Mouse (Mus musculus) ovary, postnatal 10 days (tissue): ENCODE data around the gene Atp10a.
"Not testable (repeated sequence)": the region's sequence is repeated elsewhere in the genome, so short reads cannot be mapped to it uniquely, and the experiment has no call there.

Experiments used
- DNase-seq: peaks from one replicate; pipeline ENCODE4 v3.0.0; 2022; ENCODE audit warnings: low spot score

Atp10a gene

DNA sequence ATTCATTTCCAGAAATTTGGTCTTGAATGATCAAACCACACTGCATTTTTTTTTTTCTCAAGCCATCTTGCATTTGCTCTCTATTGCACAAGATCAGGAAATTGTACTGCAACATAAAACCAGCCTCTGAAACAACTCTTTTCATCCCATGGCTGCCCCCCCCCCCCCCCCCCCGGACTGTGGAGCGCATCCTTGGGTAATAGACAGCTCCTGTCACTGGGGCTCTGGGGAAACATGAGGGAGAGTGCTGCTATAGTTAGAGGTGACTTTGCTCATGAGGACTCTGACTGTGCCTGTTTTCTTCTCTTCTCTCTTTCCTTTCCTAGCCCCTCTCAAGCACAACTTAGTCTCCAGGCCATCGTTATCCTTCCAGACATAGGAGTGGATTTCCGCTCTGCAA lies 131.6 kb downstream of the Atp10a start:
- DNase-seq: no peak

DNA sequence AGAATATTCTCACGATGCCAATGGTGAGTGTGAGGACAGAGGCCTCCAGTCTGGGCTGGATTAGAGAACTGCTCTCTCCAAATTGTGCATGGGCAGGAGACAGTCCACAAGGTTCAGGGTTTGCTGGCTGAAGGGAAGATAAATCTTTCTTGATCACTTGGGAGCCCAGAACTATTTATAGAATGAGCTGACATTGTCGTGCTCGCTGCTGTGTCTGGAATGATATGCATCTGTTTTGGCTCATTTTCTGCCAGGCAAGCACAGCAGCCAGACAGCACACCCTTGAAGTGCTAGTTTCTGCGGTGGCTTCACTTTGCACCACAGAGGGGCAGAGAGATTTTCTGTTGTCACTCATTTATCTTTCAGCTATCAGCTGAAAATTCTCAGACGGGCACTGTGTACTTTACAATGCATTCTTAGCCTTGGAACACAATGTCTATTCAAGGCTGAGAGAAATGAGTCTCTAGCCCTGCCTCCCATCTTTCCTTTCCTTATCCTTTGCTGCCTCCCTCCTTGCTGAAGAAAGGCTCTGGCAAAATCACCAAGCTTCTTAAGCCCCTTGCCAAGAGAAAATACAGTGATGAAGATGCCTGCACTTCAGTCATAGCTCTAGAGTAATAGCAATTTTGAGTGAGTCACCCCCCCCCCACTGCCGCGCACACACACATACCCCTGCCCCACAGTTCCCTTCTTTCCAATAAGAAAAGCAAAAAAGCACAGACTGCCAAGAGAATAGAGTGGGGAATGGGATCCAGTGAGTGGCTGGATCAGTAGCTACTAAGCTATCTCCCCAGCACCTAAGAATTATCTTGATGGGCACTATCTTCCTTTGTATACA lies 132.7 kb downstream of the Atp10a start:
- no peak for DNase-seq

DNA sequence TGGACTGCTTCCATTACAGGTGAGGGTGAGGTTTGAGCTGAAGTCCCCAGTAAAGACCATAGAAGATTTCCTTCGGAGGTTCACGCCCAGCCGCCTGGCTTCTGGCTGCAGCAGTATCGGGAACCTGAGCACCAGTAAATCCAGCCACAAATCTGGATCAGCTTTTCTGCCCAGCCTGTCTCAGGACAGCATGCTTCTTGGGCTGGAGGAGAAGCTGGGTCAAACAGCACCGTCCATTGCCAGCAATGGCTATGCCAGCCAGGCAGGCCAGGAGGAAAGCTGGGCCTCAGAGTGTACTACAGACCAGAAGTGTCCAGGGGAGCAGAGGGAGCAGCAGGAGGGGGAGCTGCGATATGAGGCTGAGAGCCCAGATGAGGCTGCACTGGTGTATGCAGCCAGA lies 141.3 kb downstream of the Atp10a start:
- DNase-seq: no peak

DNA sequence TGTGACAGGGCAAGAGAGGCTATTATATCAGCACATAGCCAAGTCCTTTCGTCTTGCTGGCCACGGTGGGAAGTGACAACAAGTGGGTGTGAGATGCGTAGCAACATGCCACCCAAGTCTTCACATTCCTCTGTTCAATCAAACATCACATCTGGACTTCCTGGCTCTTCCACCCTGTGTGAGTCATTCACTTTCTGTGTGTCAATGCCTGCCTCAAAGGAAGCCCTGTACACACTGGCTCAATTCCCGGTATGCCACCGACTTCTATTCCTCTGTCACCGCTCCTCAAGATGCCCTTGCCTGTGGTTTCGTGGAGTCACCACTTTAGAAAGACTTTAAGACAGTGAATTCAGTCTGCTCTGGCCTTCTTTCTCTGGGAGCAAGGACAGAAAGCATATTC lies 144.9 kb downstream of the Atp10a start:
- DNase-seq: no peak

DNA sequence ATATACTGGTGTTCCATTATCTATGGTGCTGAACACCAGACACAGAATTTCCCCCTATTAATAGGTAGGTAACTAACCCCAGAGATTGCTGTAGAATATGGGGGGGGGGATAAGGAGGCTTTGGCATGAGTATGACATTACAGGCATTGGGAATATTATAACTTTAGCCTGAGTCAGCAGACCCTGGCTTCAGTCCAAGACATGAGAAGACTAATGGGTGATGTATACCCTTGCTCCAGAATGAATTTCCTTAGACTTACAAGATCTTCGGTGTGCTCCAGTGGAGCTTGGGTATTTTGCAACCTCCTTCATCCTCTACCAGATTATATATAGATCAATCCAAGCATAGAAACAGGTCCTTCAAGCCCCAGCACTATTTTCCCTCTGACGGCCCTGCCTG lies 145.8 kb downstream of the Atp10a start:
- DNase-seq: no peak

- no peak for DNase-seq
Measured at GRCm38 (mm10) chr7:58822147-58822681, 166.2 kb downstream of the Atp10a start.

DNA sequence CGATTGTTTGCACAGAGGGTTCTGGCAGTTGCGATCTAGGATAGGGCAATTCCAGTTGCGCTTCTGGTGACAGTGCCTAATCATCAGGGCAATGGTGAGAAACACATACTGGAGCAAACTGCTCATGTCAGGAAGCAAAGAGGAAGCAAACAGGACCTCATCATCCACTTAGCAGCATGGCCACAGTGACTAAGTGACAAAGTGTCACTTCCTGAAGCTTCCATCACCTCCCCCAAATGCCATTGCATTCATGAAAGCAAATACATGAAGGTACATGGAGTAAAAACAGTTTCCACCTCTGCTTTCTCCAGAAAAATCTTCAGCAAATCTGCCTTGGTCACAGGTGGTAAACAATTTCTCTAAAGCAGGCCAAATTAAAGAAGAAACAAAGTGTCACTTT lies 168.7 kb downstream of the Atp10a start:
- DNase-seq: no peak

GRCm38 (mm10) chr7:58829111-58829510 lies 173.1 kb downstream of the Atp10a start:
- no peak for DNase-seq

DNA sequence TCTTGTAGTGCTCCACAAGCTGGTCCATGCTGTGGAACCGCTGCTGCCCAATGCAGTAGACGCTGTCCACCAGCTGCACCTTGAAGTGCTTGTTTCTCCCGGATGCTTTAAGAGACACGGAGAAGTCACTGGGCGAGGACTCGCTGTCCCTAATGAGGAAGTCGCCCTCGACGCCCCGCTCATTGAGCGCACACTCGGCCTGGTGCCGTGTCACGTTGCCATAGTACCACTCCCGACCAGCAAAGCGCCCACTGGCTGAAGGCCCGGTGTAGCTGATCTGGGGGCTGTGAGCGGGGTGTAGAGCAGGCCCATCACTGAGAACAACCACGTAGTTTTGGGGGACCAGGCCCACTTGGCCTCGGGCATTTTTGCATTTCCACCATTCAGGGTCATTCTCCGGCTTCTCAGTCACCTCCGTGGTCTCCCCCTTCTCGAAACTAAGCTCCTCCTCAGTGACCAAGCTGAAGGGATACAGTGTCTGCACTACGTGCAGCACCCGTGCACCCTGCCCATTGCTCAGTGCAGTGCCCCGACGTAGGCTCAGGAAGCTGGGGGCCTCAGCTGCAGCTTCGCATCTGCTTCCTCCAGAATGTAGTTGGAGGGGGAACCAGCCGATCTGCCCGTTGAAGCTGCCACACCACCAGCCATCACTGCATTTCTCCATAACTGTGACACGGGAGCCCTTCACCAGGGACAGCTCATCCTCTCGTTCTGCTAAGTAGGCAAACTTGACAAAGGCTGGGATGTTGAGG lies 181.1 kb downstream of the Atp10a start:
- not testable (repeated sequence) for DNase-seq

DNA sequence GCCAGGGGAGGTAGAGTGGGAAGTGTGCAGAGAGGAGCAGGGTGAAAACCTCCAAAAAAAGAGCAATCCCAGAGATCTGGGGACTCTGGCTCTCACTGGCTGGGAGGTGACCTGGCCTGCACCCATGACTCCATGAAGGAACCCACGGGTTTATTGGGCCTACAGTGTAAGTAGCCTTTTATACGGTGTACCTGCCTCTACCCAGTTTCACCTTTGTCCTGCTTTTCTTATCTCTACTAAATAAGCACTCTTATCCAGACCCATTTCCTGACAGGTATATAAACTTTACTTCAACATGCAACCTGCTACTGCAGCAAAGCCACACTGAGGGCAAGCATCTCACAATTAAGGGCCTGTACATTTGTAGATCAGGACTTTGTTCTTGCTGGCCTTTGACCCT lies 184.4 kb downstream of the Atp10a start:
- no peak for DNase-seq

- no peak for DNase-seq
Measured at GRCm38 (mm10) chr7:58841066-58841465, 185.1 kb downstream of the Atp10a start.

DNA sequence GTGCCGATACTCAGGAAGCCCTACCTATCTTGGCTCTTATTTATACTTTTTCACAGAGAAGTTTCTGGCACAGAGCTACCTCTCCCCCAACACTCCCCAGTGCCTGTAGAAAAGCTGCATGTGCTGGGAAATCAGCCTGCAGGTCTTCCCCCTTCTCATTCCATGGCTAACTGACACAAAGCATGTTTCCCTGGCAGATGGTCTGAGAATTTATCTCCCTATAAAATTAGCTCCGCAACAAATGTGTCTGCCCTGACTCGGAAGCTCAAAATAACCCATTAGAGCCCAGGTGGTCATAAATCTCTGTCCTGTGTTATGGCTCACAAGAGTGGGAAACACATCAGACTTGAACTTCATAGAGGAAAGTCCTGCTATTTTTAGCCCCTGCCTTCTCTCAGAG lies 186.9 kb downstream of the Atp10a start:
- no peak for DNase-seq

DNA sequence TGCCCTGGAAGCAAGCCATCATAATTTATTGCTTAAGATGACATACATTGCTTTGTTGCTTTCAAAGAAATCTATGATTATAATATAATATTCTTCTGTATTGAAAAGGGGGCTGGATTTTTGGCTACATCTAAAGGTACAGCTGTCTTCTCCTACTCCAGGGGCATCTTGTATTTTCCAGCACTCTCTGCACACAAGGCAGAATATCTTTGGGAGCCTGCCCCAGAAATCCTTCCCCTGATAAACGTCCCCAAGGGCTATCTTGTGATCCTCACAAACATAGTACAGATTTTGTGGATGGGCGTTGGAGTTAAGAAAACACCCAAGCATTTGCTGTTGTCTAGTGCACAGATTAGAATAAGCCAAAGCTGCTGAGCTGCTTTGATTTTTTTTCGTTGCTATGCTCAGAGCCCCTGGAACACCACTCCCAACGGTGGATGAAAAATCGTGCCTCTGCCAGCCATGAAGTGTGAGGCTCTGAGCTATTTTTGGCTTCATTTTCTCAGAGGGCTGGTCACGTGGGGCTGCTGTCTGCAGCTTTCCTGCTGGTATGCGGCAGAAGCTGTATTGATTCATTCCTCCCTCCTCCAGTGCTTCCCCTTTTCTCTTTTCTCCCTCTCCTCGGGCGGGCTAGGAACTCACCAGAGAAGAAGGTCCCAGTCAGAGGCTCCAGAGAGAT lies 187.9 kb downstream of the Atp10a start:
- DNase-seq: peak; percentile 20

DNA sequence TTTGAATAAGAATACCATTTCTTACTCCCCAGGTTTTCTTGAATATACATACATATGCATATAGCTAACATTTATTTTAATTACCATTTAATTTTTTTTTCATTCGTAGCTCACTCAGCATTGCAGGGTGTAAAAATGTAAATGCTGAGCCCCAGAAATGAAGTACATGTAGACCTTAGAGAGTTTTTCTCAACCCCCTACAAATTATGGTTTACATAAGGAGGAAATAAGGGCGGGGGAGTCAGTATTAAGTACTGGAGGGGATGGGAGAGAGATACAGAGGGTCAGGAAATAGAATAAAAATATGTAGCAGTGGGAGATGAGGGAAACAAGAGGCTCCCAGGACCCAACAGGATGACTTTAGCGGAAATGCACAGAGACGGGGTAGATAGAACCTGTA lies 188.5 kb downstream of the Atp10a start:
- no peak for DNase-seq

DNA sequence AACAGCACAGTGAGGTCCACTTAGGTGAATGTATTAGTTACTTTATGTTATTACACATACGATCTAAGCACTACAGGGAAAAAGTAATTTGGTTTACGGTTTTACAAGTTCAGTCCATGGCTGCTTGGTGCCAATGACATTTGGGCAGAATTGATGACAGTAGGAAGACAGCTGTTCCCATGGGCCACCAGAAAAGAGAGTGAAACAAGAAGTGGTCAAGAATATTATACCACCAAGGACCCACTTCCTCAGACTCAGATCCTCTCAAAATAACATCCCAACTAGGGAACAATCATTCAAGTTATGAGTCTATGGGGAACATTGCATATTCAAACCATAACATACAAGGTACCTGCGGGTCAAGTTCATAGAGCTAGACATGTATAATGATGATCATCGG lies 203.0 kb downstream of the Atp10a start:
- DNase-seq: no peak

DNA sequence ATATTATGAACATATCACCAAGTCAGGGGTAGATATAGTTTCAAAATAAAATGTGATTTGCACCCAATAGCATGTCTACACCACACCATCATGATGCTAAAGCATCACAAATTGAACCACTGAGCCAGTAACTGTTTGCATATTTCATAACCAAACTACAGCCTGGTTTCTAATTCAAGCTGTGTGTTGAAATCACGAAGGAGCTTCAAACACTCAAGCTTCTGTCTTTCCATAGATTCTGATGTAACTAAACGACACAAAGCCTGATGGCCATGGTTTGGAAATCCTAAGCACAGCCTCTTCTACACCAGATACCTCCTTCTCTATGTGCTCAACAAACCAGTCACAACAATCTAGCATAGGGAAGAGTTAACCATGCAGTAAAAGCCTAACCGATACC lies 207.2 kb downstream of the Atp10a start:
- DNase-seq: no peak

- DNase-seq: no peak
Measured at GRCm38 (mm10) chr7:58866865-58867614, 211.1 kb downstream of the Atp10a start.

GRCm38 (mm10) chr7:58870661-58871060 lies 214.7 kb downstream of the Atp10a start:
- no peak for DNase-seq

DNA sequence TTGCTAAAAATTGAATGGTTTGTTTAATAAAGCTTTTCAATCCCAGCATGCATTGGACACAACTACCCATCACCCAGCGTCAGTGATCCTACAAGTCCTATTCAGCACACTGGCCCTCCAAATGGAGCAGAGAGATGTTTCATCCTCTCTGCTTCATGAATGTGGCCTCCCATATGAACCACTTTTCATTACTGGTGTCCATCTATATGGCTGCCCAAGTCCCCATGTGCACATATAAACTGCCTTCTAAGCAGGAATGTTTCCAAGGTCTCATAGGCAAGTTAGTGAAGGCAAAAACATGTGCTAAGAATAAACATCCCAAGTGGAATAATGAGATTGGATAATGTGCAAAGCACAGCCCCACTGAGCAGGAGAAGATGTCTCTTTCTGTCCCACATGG lies 217.7 kb downstream of the Atp10a start:
- no peak for DNase-seq
